Mouse (Mus musculus) heart, adult 18-20 months (tissue): Measurements from ENCODE around the gene Fam181b. TPM values are rescaled to one million over a fixed set of nuclear protein-coding genes. Genes with fewer than 3 reads are reported as not detected.
A peak's percentile ranks its signal among the peaks of the same experiment; 100 is the strongest.

ENCODE experiments used
- DNase-seq, 2 experiments: peaks; one replicate each; pipeline ENCODE4 v3.0.0; 2021 to 2022; ENCODE audit warnings: mixed read lengths in 1 of 2
- long read RNA-seq, 2 experiments: library from polyadenylated mRNA; stranded (forward); transcript quantifications; one replicate each; pipeline ENCODE4 v2.0.0; 2021
- total RNA-seq, 2 experiments: library from RNA; stranded (reverse); gene quantifications; 2 replicates each; pipeline ENCODE4 v1.2.3; 2021

Gene Fam181b
- 1 to 10 TPM; 2.9 to 4.1 TPM for total RNA-seq
- long read RNA-seq, experiment 1, transcript Fam181b-201 (1 exons, 2,003 nt): major isoform, 9 of 9 reads
- long read RNA-seq, experiment 1, partial matches to known transcripts: 0 of 9 reads
- long read RNA-seq, experiment 1, other reads (novel, unspliced or antisense): 0 of 9 reads
- long read RNA-seq, experiment 2, partial matches to known transcripts: 0 of 2 reads
- long read RNA-seq, experiment 2, other reads (novel, unspliced or antisense): 0 of 2 reads

DNA sequence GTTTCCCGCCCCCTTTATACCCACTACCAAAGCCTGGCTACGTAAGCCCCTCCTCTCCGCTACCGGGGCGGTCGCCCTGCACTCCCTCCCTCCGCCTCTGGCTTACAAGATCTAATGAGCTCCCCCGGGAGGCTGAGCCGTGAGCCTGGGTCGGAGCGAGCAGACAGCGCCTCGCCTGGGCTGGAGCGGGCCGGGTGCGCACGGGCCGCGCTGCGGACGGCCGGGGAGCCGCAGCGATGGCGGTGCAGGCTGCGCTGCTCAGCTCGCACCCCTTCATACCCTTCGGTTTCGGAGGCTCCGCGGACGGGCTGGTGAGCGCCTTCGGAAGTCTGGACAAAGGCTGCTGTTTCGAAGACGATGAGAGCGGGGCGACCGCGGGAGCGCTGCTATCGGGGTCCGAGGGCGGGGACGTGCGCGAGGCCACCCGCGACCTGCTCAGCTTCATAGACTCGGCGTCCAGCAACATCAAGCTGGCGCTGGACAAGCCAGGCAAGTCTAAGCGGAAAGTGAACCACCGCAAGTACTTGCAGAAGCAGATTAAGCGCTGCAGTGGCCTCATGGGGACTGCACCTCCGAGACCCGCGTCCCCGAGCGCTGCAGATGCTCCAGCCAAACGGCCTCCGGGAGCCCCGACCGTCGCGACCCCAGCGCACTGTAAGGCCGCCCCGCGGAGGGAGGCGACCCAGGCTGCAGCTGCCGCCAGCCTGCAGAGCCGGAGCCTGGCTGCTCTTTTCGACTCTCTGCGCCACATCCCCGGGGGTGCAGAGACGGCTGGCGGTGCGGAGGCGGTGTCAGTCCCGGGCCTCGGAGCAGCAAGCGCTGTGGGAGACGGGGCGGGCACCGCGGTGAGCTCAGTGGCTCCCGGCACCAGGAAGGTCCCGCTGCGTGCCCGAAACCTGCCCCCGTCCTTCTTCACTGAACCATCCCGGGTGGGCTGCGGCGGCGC lies at the start of gene Fam181b:
TSS of gene Fam181b (plus strand) at position 81 of the 946 bp plus-strand sequence.
- peak; percentile 72 to 82 for DNase-seq

DNA sequence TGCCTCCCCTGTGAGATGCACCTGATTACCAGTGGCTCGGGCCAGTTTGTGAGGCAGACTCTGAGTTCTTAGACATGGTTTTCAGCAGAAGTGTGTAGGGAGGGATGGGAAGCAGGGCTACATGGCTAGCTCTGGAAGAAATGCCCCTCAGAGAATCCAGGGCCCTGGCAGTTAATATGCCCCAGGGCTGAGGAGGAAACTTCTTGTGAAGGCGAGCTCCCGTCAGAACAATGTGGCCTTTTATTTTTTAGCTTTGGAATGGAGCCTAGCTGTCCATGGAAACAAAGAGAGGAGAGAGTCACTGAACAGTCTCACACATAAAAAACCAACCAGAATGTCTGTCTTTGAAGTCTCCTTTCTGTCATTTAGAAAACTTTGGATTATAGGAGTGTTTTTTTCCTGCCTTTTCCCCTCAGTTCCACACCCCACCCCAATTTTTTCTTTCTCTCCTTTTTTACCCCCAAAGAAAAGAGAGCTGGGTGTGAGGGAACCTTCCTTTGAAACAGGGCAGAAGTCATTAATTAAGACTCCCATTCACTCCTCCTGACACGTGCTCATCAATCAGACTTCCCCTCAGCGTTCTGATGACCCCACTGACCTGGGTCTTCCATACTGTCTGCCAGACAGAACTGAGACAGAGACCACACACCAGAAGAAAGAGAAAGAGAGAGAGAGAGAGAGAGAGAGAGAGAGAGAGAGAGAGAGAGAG lies 41.7 kb upstream of the Fam181b start:
- DNase-seq: peak in 1 of 2 experiments; percentile 7

GRCm38 (mm10) chr7:93038472-93038828 lies 41.2 kb upstream of the Fam181b start:
- DNase-seq: peak; percentile 31 to 34

GRCm38 (mm10) chr7:93039542-93039941 lies 40.1 kb upstream of the Fam181b start:
- DNase-seq: no peak

- no peak for DNase-seq
Observed at GRCm38 (mm10) chr7:93044359-93044758, 35.3 kb upstream of the Fam181b start.

DNA sequence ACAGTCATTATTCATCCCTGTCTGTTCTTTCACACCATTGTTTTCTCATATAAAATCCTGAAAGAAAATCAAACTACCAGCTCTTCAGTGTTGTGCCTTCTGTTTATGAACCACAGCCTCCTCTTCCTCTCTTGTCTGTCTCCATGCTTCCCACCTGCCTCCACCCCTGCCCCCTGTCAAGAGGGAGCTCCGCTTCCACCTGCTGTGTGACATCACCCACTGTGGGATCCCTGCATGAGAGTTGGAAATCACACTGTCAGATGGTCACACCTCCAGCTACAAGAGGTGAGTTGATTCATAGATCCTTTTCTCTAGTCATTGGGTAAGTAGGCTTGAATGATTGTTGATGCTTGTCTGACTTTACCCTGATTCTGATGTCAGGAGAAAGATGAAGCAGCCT lies 34.9 kb upstream of the Fam181b start:
- no peak for DNase-seq

DNA sequence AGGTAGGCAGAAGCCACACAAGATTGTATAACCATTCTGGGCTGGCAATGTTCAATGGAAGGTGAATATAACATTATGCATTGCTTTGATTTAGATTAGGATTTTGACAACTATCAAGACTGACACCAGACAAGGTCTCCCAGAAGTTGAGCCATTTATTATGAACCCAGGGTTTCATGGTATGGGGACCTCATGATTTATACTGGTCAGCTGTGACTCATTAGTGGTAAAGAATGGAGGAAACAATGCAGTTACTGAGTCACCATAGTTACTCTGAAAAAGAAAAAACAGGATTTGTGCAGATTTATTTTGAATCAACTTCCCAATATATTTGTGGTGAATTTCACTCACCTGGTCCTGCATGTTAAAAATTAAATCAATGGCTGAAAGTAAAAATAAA lies 18.8 kb upstream of the Fam181b start:
- DNase-seq: no peak

DNA sequence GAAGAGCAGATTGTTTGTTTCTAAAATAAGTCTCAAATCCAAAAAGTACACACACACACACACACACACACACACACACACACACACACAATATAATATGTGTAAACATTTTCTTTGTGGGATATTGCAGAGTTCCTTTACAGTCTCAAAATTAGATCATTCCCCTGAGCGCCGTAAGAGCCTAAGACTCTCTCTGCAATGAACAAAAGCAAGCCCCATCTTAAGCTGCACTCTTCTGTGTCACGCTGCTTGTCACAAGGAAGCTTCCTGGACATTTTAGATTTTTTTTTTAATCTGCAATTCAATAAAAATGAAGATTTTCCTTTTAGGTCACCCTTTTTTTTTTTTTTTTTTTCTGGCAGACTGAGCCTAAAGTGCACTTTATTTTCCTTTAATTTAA lies 17.9 kb upstream of the Fam181b start:
- no peak for DNase-seq

- DNase-seq: no peak
Observed at GRCm38 (mm10) chr7:93062189-93062588, 17.5 kb upstream of the Fam181b start.

- no peak for DNase-seq
Observed at GRCm38 (mm10) chr7:93067464-93068015, 12.1 kb upstream of the Fam181b start.

- no peak for DNase-seq
Observed at GRCm38 (mm10) chr7:93076435-93076960, 3.2 kb upstream of the Fam181b start.

GRCm38 (mm10) chr7:93079420-93079784 lies 263 bp upstream of the Fam181b start:
- DNase-seq: no peak

DNA sequence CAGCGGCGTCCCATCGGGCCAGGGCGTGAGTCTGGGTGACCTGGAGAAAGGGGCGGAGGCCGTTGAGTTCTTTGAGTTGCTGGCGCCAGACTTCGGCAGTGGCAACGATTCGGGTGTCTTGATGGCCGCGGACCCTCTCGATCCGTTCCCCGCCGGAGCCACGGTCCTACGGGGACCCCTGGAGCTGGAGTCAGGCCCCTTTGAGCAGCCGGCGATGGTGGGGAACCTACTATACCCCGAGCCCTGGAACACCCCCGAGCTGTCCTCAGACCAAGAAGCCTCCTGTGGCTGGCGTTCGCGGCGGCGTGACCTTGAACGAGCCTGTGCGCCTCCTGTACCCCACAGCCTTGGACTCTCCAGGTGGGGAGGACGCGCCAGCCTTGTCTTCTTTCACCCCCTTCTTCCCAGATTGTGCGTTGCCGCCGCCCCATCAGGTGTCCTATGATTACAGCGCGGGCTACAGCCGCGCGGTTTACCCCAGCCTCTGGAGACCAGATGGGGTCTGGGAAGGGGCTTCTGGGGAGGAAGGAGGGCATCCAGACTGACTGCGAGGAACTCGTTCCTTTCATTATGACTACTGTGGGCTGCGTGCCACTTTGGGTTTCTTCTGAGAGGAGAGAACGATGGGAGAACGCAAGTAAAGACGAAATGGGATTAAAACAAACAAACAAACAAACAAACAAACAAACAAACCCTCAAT lies 1.2 kb downstream of the Fam181b start:
- DNase-seq: peak; percentile 20 to 51

DNA sequence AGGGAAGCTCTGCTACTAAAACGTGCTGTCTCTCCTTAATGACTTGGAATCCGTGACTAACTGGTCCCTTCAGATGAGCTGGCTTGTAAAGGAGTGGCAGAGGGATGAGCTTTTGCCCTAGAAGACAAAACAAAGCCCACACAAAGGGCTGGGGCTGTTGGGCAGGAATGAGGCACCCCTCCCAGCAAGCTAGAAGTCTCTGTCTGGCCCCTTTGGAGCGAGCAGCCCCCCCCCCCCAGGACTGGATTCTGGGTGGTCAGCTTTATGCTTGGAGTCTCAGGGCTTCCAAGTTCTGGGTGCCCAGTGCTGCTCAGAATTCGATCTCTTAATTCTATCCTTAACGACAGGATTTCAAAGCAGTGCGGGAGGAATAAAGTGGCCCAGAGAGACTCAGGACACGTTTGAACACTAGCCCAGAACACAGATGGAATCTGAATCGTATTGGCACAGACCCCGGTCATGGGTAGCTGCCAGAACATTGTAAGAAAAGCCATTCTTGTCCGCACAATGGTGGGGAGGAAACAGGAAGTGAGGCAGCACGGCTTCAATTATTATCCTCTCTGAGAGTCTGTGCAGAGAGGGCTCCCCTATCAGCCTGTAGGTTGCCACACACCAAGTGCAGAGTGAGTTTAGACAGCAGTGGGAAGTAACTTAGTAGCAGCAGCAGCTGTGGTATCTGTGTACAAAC lies 13.8 kb downstream of the Fam181b start:
- DNase-seq: peak; percentile 87 to 88

GRCm38 (mm10) chr7:93095511-93095910 lies 15.8 kb downstream of the Fam181b start:
- peak; percentile 41 to 51 for DNase-seq

GRCm38 (mm10) chr7:93104776-93105340 lies 25.2 kb downstream of the Fam181b start:
- no peak for DNase-seq

DNA sequence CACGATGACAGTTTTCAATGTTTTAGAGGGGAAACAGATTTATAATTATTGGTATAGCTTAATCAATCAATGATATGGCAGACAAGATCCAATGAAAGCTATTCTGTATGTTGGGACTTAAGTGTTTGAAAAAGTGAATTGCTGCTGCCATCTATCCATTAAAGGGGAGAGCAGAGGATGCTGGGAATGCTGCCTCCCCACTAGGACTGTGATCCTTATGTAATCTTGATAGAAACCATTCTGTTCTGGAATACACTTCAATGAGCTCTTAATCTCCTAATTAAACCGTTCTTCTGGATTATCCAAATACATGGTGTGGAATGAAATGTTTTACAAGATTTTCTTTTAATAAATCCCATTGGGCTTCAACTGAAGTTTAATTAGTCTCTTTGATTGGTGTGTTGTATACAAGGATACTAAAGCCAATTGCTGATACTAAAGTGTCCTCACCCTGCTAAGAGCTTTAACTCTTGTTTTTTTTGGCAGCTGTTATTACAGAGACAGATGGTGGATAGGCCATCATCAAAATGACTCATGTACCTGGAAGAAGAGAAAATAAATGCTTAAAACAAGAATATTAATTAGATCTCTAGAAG lies 30.8 kb downstream of the Fam181b start:
- DNase-seq: no peak

DNA sequence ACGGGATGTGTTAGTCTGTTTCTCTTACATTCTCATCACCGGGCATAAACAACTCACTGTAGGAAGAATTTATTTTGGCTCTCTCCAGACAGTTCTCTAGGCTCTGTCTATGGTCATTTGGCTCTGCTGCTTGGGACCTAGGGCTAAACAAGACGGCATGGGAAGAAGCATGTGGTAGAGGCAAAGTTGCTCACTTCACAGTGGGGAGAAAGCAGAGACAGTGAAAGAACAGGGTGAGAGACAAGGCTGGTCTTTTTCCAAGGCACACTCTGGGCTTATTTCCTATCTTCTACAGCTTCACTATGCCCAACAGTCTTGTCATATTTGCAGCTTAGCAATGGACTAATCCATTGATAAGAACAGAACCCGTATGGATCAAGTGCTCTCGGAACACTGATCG lies 31.4 kb downstream of the Fam181b start:
- DNase-seq: no peak

- no peak for DNase-seq
Observed at GRCm38 (mm10) chr7:93117561-93117960, 37.9 kb downstream of the Fam181b start.

- DNase-seq: peak in 1 of 2 experiments; percentile 15
Observed at GRCm38 (mm10) chr7:93123936-93124335, 44.3 kb downstream of the Fam181b start.
